Mouse (Mus musculus): ENCODE results near the gene Aldh1b1.

The Aldh1b1 gene

DNA sequence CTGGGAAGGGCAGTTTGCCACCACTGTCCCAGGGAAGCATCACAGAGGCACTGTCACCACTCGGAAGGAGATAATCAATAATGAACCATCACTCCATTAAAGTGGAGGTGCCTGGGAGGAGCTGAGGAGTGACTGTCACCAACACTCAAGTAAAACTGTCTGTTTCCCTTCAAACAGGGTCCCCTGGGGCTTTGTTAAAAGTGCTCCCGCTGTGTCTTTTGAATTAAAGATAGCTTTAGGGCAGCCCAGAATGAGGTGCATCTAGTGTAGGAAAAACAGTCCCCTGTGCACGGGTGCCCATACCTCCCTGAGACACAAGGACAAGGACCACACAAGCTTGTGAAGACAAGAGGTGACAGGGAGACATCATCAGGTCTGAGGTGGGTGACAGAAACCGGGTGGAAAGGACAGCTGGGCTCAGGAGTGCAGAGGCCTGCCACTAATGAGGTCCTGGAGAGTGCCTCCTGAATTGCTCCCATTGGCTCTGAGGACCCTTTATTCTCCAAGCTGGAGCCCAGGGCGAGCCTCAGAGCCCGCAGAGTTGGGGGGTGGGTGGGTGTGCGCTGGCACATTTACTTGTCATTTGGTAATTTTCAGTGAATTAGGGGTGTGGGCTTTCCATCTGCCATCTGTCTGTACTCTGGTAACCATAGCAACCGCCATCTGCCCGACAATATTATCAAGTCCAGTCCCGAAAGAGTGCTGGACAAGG is 25.4 kb downstream of the Aldh1b1 start:
- intact Hi-C loops (cut with DNase I), result no loop called here

DNA sequence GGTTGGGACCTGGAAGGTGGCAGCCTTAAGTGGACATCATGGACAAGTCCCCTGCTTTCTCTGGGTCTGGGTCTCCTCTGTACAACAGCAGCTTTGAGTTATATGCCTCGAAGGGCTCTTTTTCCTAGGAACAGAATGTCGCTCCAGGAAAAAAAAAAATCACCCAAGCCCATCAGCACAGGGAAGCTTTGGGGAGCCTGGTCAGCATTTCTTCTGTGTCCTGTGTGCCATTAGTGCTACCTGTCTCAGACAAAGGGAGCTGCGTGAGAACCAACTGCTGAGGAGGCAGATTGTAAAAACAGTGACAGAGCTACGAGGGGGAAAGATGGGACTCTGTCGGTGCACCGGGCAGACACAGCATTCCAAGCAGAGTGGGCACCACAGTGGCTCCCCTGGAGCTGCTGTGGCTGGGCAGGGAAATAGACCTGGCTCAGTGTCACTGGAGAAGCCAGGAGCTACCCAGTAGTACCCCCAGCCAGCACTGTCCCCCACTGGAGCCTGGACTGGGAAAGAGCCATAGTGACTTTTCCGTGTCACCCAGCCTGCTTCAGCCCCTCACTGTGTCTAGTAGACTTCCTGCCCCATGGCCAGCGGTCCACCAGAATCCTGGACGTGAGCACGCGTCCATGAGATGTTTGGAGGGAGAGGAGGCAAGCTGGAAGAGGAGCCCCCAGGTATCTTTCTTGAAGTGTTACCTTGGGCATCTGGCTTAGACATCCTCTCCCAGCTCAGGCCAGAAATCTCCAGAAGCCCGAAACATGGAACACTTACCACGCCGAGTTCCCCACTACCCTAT is 26.1 kb downstream of the Aldh1b1 start:
- intact Hi-C loops (cut with DNase I), result no loop called here

GRCm38 (mm10) chr4:45826275-45827040 is 27.6 kb downstream of the Aldh1b1 start, which contains the start of gene Igfbpl1:
Gene Igfbpl1, minus strand, starts transcription at chr4:45826923.
- intact Hi-C loops (cut with DNase I), result no loop called here

DNA sequence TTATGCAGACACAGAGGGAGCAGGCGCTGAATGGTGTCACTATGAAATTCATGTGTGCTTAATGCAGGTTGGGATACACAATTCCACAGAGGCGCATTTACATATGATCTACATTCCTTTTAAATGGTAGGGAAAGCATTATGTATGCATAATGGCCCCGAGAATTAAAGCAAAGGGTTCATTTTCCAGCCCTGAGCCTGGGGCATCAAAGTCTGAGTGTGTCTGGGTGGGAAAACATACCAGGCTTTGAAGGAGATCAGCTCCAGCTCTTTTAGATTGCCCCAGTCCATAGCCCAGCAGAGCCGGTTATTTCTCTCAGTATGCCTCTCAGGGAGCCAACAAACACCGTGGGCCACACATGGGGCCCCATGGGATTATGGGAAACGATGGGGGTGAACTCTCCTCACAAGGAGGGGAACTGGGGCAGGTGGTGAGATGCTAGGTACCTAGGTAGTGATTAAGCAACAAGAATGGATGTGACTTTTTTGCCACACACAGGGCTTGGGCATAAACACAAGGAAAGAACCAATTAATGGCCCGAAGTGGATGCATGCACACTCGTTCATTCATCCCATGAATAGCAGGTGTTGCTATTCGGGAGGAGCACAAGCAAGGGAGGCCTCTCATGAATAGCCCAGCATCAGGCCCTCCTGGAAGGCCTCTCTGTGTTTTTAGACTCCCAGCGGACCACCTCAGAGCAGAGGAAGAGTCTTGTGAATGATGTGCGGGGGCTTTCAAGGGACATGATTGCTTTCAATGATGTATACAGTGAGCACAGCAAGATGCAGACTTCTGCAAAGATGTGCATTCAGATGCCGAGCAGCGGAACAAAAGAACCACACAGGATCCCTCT is 31.3 kb downstream of the Aldh1b1 start:
- intact Hi-C loops (cut with DNase I), result no loop called here

DNA sequence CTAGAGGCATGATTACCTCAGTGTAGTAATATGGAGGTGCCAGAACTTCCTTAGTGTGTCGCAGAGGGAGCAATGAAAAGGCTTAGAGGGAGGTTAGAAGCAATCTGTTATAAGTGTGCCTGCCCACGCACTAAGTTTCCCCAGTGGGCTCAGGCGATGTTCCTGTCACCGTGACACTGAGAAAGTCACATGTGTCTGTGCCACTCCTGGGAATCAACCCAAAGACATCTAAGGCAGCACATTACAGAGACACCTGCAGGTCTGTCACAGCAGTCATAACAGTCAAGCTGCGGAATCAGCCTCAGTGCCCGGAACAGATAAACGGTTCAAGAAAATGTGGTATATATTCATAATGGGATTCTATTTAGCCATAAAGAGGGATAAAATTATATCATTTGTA is 33.2 kb downstream of the Aldh1b1 start:
- intact Hi-C loops (cut with DNase I), result no loop called here

DNA sequence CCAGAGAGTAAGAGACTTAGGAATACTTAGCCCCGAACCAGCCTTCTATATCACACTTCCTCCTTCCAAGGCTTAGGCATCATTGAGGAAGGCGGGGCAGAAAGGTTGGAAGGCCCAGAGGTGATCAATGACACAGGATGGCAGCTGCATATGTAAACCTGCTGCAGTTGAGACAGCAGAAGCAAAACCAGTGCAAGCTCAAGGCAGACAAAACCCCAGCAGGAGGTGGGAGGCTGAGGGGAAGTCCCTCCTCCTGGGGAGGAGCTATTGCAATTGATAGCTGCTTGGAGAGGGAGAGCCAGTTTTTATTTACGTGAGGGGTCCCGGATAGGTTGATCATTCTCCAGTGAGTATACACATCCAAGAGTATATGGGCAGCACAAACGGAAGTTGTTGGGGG is 34.6 kb downstream of the Aldh1b1 start:
- intact Hi-C loops (cut with DNase I), result no loop called here

DNA sequence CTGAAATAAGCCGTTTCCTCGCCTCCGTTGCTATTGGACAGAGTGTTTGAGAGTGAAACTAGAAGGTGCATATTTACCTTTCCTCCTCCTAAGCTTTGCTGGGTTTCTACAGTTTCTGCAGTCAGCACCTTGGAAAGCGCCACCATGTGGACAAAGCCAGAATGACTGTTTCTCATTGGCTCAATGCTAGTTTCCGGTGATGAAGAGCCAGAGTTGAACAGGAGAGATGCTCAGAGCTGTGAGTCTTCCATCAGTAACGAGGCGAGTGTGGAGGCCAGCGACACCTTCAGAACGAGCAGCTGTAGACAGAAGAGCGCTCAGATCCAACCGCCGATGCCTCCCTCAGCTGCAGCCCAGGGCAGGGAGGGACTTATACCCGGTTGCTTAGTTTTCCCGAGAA is 45.5 kb downstream of the Aldh1b1 start:
- intact Hi-C loops (cut with DNase I), result no loop called here

- intact Hi-C loops (cut with DNase I), result no loop called here
Observed at GRCm38 (mm10) chr4:45846263-45846662, 47.4 kb downstream of the Aldh1b1 start.

- intact Hi-C loops (cut with DNase I), result no loop called here
Observed at GRCm38 (mm10) chr4:45848109-45848824, 49.4 kb downstream of the Aldh1b1 start, which contains the start of gene Stra6l. Gene Stra6l, plus strand, starts transcription at chr4:45848664.

DNA sequence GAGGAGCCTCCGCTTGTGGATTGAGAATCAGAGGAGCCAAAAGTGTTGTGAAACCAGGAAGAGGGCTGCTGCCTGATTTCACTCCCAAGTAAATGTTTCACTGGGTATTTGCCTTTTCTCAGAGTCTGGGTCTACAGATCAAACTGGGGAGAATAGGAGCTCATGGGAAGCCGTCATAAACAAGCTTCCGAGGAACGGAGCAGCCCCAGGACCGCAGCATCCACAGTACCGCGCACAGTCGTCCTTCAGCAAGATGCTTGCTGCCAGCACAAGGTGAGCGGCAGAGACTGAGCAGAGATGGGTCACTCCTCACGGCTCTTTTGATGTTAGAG is 50.0 kb downstream of the Aldh1b1 start:
- intact Hi-C loops (cut with DNase I), result no loop called here

DNA sequence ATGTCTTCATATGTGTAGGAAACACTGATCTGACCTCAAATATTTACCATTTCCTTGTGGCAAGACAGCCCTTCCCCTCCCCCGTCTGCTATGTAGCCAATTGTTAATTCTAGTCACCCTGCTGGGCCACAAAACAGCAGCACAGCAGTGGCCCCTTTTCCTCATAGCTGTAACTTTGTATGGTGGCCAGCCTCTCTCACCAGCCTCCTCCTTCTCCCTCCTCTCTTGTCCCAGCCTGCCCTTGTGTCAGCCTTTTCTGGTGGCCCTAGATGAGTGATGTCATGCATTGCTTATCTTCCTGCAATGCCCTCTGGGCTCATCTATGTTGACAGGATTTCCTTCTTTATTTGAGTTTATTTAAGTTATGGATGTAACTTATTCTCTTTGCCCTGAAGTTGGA is 50.6 kb downstream of the Aldh1b1 start:
- intact Hi-C loops (cut with DNase I), result no loop called here

DNA sequence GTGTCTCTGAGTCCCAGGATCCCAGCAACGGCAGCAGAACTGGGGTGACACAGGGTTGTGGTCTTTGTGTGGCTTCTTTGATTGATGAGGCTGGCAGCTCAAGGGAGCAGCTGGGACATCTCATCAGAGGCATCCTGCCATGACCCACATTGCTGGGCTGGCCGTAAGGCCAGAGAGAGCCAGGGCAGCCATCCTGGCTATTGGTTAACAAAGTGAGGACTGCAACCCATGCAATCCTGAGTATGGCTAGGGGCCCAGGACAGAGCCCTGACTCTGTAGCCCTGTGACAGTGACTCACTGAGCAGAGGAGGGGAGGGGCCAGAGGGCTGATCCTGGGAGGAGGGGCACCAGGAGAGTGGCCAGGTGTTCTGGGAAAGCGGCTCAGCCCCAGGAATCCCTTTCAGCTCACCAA is 52.8 kb downstream of the Aldh1b1 start:
- intact Hi-C loops (cut with DNase I), result loop anchor here (10.0 kb wide), 2 partner anchors 77 to 427 kb away; no protein-coding TSS in a partner anchor

DNA sequence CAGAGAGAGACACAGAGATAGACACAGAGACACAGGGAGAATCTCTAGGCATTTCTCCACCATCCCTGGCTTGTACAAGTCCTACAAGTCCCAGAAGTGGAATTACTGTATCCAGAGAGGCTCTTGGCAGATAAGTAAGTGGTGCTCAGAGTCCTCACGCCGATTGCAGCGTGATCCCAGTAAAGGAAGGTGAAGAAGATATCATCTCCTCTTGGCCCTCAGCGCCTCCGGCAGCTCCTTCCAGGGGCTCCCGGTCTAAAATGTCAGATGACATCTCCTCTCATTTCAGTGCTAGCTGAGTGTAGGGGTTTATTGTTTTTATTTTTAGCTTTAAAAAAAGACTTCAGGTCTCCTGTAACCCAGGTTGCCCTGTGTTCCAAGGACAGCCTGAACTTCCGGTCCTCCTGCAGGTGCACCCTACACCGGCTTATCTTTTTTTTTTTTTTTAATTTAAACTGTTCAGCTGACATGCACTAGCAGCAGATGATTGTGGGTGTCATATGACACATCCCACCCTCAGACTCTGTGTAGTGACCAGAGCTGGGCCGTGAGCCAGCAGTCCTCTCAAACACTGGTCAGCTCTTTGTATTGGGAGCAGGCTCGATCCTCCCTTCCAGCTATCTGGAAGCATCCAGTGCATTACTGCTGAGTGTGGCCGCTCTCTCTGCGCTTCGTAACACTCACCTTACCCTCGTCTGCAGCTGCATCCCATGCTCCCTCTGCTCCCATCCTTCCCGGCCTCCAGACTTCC is 54.8 kb downstream of the Aldh1b1 start:
- intact Hi-C loops (cut with DNase I), result loop anchor here (2.0 to 10.0 kb wide), 3 partner anchors 33 to 429 kb away; no protein-coding TSS in a partner anchor
